Mouse (Mus musculus) regulatory T cell (primary cell): ENCODE results near the gene Azin2.

Experiments used
- in situ Hi-C: fragments of 300-600 bp; cut with MboI, MseI; formaldehyde crosslinking; loops from one replicate; pipeline ENCODE4 v1.15.1; 2025; ENCODE audit warnings: high pct_unique_total_duplicates

The Azin2 gene

GRCm38 (mm10) chr4:128962029-128962925, at the start of gene Azin2:
TSS of gene Azin2 (minus strand) at chr4:128962442.
- in situ Hi-C loops: no loop called here

GRCm38 (mm10) chr4:129011604-129012121, 49.4 kb upstream of the Azin2 start:
- in situ Hi-C loops: no loop called here

- in situ Hi-C loops: no loop called here
These were observed 47.3 kb upstream of the Azin2 start for GRCm38 (mm10) chr4:129009521-129009920.

- in situ Hi-C loops: no loop called here
These were observed 46.4 kb upstream of the Azin2 start for GRCm38 (mm10) chr4:129008672-129009071.

- in situ Hi-C loops: no loop called here
These were observed 45.8 kb upstream of the Azin2 start for GRCm38 (mm10) chr4:129008006-129008519.

- in situ Hi-C loops: no loop called here
These were observed 41.5 kb upstream of the Azin2 start for GRCm38 (mm10) chr4:129003720-129004119.

GRCm38 (mm10) chr4:129000786-129001185, 38.5 kb upstream of the Azin2 start:
- in situ Hi-C loops: no loop called here

GRCm38 (mm10) chr4:128998401-128998800, 36.2 kb upstream of the Azin2 start:
- in situ Hi-C loops: no loop called here

- in situ Hi-C loops: no loop called here
These were observed 35.0 kb upstream of the Azin2 start for GRCm38 (mm10) chr4:128997258-128997657.

- in situ Hi-C loops: no loop called here
These were observed 33.0 kb upstream of the Azin2 start for GRCm38 (mm10) chr4:128995238-128995637.

GRCm38 (mm10) chr4:128993675-128994074, 31.4 kb upstream of the Azin2 start:
- in situ Hi-C loops: no loop called here

- in situ Hi-C loops: no loop called here
These were observed 30.9 kb upstream of the Azin2 start for GRCm38 (mm10) chr4:128993025-128993662.

GRCm38 (mm10) chr4:128992176-128992575, 29.9 kb upstream of the Azin2 start:
- in situ Hi-C loops: no loop called here

- in situ Hi-C loops: no loop called here
These were observed 29.3 kb upstream of the Azin2 start, which contains the start of gene Ak2 for GRCm38 (mm10) chr4:128991500-128992008. TSS of gene Ak2 (plus strand) at chr4:128991958.

- in situ Hi-C loops: no loop called here
These were observed 27.4 kb upstream of the Azin2 start for GRCm38 (mm10) chr4:128989678-128990077.

GRCm38 (mm10) chr4:128988911-128989310, 26.7 kb upstream of the Azin2 start:
- in situ Hi-C loops: no loop called here

GRCm38 (mm10) chr4:128984600-128984999, 22.4 kb upstream of the Azin2 start:
- in situ Hi-C loops: no loop called here

GRCm38 (mm10) chr4:128983656-128984055, 21.4 kb upstream of the Azin2 start:
- in situ Hi-C loops: no loop called here

GRCm38 (mm10) chr4:128983151-128983550, 20.9 kb upstream of the Azin2 start:
- in situ Hi-C loops: no loop called here

- in situ Hi-C loops: no loop called here
These were observed 19.6 kb upstream of the Azin2 start for GRCm38 (mm10) chr4:128981833-128982180.

- in situ Hi-C loops: no loop called here
These were observed 18.9 kb upstream of the Azin2 start for GRCm38 (mm10) chr4:128980890-128981832.
